Mouse (Mus musculus): ENCODE measurements around the gene 2310034G01Rik.

2310034G01Rik gene

GRCm38 (mm10) chr19:46313591-46313990 lies 36.5 kb downstream of the 2310034G01Rik start:
- DNase-seq = no peak

GRCm38 (mm10) chr19:46313116-46313515 lies 37.0 kb downstream of the 2310034G01Rik start:
- no peak for DNase-seq

DNA sequence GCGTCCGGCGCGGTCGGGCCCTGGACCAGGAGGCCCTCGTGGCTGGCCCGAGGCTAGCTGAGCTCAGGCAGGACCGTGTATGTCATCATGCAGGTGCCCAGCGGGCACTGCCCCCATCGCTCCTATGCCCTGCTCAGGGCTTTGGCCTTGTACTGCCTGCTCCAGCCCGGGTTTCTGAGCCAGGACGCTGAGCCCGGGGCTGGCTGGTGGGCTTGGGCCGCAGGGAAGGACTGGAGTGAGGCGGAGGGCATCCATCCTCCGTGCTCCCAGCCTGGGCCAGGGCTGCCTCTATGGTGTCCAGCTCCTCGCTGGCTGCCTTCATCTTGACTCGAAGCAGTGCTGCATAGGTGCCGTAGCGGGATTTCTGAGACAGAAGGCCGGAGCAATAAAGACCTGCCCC lies 37.5 kb downstream of the 2310034G01Rik start:
- DNase-seq = no peak

- no peak for DNase-seq
These were observed 38.8 kb downstream of the 2310034G01Rik start for GRCm38 (mm10) chr19:46311341-46311740.

GRCm38 (mm10) chr19:46310312-46310865 lies 39.7 kb downstream of the 2310034G01Rik start:
- no peak for DNase-seq

GRCm38 (mm10) chr19:46309651-46310305 lies 40.3 kb downstream of the 2310034G01Rik start:
- DNase-seq = peak in 1 of 2 experiments; percentile 32

- DNase-seq = peak; percentile 95 to 97
These were observed 41.2 kb downstream of the 2310034G01Rik start for GRCm38 (mm10) chr19:46308706-46309435.

DNA sequence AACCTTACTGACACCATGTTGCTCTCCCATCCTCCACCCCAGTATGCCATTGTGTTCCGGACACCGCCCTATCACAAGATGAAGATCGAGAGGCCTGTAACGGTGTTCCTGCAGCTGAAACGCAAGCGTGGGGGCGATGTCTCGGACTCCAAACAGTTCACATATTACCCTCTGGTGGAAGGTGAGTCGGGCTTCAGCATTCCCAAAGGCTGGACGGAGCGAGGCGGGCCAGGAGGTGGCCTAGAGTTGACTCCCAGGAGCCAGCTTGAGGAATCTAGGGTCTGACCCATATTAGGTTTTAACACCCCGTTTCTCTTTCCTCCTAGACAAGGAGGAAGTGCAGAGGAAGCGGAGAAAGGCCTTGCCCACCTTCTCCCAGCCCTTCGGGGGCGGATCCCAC lies 41.8 kb downstream of the 2310034G01Rik start:
- DNase-seq = no peak

DNA sequence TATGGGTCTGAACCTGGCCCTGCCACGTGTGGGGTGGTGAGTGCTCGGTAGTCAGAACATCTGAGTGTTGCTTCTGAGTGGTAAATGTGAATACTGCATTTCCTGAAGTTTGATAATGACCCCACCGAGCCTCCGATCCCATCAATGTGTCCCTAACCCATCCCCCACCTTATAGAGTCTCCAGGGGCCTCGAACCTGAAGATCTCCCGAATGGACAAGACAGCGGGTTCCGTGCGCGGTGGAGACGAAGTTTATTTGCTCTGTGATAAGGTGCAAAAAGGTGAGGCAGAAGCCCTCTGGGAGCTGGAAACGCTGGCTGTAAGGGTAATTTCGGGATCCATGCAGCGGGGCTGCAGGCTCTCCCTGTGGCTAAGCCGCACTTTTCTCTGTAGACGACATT lies 42.3 kb downstream of the 2310034G01Rik start:
- no peak for DNase-seq

- DNase-seq = peak in 1 of 2 experiments; percentile 0
These were observed 43.3 kb downstream of the 2310034G01Rik start for GRCm38 (mm10) chr19:46306751-46307289.

- peak in 1 of 2 experiments; percentile 0 for DNase-seq
These were observed 43.9 kb downstream of the 2310034G01Rik start for GRCm38 (mm10) chr19:46306268-46306610.

GRCm38 (mm10) chr19:46305432-46306267 lies 44.5 kb downstream of the 2310034G01Rik start:
- peak in 1 of 2 experiments; percentile 53 for DNase-seq

DNA sequence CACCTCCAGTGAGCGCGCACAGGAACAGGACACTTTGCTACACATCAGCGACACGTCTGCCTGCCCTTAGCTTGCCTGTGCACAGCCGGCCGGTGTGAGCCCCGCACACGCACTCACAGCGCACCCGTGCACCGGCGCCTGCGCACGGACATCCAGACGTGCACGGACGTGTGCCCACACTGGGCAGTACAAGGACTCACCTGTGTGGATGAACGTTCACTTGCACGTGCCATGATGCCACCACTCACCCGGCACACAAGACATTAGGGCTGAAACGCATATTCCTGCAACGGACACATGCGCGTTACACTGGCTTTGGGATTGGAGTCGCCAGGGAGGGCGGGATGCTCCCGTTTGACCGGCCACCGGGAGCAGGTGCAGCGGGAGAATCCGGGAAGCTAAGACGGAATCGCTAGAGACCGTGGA lies 45.2 kb downstream of the 2310034G01Rik start:
- DNase-seq = no peak

- DNase-seq = peak; percentile 89 to 90
These were observed 45.8 kb downstream of the 2310034G01Rik start, which contains the start of gene Nfkb2 for GRCm38 (mm10) chr19:46304216-46304841. Gene Nfkb2, plus strand, starts transcription at chr19:46304320.

DNA sequence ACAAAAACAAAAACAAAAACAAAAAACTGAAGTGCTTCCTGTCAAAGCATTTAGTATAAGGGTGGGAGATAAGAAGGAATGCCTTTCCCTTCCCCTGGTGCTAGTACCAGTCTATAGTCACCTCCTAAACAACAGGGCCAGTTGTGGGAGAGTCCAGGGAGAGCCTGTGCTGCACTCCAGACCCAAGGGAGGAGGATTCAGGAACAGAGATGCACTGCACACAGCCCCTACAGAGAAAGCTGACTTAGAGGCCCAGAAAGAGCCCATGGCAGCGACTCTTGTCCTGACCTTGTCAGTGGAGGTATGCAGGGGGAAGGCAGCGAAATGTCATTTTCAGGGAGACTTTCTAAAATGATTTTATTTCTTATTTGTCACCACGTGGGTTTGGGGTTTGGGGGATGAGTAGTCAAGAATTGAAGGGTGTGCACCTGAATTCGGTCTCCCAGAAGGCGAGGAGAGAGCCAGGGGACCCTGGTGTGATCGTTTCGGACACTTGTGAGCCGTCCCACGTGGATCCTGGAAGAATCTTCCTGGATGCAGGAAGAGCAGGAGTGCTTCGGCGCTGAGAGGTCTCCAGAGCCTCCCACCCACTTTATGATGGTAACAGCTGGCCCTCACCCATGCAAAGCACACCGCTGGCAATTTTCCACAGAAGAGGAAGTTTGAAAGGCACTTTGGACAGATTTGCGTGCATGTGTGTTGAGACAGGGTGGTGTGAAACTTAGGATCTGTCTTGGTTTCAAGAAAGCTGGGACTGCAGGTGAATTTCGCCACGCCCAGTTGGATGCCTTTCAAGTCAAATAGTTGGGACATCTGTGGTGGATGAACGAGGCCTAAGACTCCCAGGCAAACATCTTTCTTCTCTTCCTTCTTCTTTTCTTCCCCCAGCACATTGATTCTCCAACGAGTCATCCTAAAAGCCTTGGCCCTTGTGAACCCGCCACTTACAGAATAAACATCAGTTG lies 46.6 kb downstream of the 2310034G01Rik start:
- no peak for DNase-seq

GRCm38 (mm10) chr19:46302551-46302950 lies 47.6 kb downstream of the 2310034G01Rik start:
- no peak for DNase-seq

DNA sequence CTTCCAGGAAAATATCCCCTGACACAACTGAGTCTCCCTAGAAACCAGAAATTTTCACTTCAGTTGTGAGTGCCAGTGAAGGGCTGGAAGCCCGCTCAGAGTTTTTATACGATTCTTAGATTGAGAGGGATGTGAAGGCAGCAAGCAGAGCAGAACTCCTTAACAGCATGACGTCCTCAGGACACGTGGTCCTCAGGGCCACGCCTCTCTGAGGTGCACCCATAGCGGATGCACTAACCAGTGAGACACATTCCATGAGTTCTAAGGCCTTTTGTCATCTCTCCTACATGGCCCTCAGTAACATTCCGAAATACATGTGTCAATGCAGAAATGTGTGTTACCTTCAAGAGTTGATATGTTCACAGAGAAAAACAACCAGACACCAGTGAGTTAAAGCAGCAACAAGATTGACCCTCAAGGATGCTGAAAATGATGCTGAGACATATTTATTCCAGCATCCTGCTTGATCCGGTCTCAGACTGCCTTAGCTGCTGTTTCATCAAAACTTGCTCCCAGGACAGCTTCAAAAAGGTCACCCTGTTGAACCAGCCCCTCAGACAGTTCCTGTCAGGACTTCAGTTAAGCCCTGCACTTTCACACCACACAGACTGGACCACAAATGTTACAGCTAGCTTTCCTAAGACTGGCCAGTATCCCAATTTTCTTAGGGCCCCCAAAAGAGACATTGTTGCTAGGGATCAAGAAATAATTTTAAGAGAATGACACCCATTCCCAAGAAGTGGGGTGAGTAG lies 49.6 kb downstream of the 2310034G01Rik start:
- DNase-seq = no peak
